Mouse (Mus musculus): ENCODE measurements at regions not wholly inside any gene's neighbourhood (a gene's known extent, or its start where the extent isn't known, plus 50 kb on each side); places are given as distances from the start of the nearest gene placed in this dataset.

DNA sequence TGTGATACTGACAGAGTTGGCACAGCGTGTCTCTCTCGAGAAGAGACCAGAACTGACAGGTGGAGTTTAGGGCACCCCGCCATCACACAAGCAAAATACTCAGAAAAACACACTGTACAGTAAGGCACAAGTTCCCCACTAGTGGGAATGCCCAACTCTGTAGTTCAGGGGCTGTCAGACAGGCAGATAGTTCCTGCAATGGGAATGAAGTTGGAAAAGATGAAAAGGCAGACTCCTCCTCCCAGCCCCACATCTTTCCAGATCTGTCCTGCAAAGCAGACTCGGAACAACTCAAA, 162.5 kb downstream of the Clic5 start:
- TF ChIP-seq MAX (IDR thresholded peaks at IDR 0.05) (no peak), MYOG (IDR thresholded peaks at IDR 0.05; ENCODE audit: control insufficient read depth, extremely low read depth, insufficient read length) (no peak), MYOD1 (IDR thresholded peaks at IDR 0.05; ENCODE audit: control insufficient read depth, insufficient read length, low read depth) (no peak), CTCF (IDR thresholded peaks at IDR 0.05; ENCODE audit: control insufficient read depth, insufficient read depth, insufficient read length) (no peak), FOSL1 (IDR thresholded peaks at IDR 0.05; ENCODE audit: insufficient read depth, low read length, poor library complexity, severe bottlenecking) (no peak), USF1 (IDR thresholded peaks at IDR 0.05; ENCODE audit: low read depth) (no peak), CEBPB (IDR thresholded peaks at IDR 0.05; ENCODE audit: low read depth) (no peak)
- Histone ChIP-seq H3K36me3 (ENCODE audit: control insufficient read depth, insufficient read depth) (no peaks in the 10 kb centered on the region), H3K27me3 (ENCODE audit: control insufficient read depth, insufficient read depth, insufficient read length) (no peaks in the 10 kb centered on the region), H3K79me2 (ENCODE audit: control insufficient read depth, insufficient read depth) (no peaks in the 10 kb centered on the region), H3K79me3 (ENCODE audit: low read depth) (no peaks in the 10 kb centered on the region), H3K4me3 (ENCODE audit: insufficient read depth, poor library complexity, severe bottlenecking) (no peak overlapping the region), H3ac (ENCODE audit: control insufficient read depth, insufficient read length, low read depth) (no peak overlapping the region)

GRCm38 (mm10) chr17:44351499-44352117, 163.2 kb downstream of the Clic5 start:
- Histone ChIP-seq H3K79me2 (ENCODE audit: control insufficient read depth, insufficient read depth) (no peaks in the 10 kb centered on the region), H3K4me3 (ENCODE audit: insufficient read depth, poor library complexity, severe bottlenecking) (no peak overlapping the region), H3K36me3 (ENCODE audit: control insufficient read depth, insufficient read depth) (no peaks in the 10 kb centered on the region), H3K27me3 (ENCODE audit: control insufficient read depth, insufficient read depth, insufficient read length) (no peaks in the 10 kb centered on the region), H3ac (ENCODE audit: control insufficient read depth, insufficient read length, low read depth) (no peak overlapping the region), H3K79me3 (ENCODE audit: low read depth) (no peaks in the 10 kb centered on the region)
- TF ChIP-seq CEBPB (IDR thresholded peaks at IDR 0.05; ENCODE audit: low read depth), result no peak
- TF ChIP-seq FOSL1 (IDR thresholded peaks at IDR 0.05; ENCODE audit: insufficient read depth, low read length, poor library complexity, severe bottlenecking), result no peak
- TF ChIP-seq MYOD1 (IDR thresholded peaks at IDR 0.05; ENCODE audit: control insufficient read depth, insufficient read length, low read depth), result no peak
- TF ChIP-seq MYOG (IDR thresholded peaks at IDR 0.05; ENCODE audit: control insufficient read depth, extremely low read depth, insufficient read length), result no peak
- no peak for TF ChIP-seq MAX (IDR thresholded peaks at IDR 0.05)
- no peak for TF ChIP-seq CTCF (IDR thresholded peaks at IDR 0.05; ENCODE audit: control insufficient read depth, insufficient read depth, insufficient read length)
- TF ChIP-seq USF1 (IDR thresholded peaks at IDR 0.05; ENCODE audit: low read depth), result no peak

- no peak for TF ChIP-seq MAX (IDR thresholded peaks at IDR 0.05)
- TF ChIP-seq CEBPB (IDR thresholded peaks at IDR 0.05; ENCODE audit: low read depth), result no peak
- no peak for TF ChIP-seq USF1 (IDR thresholded peaks at IDR 0.05; ENCODE audit: low read depth)
- TF ChIP-seq CTCF (IDR thresholded peaks at IDR 0.05; ENCODE audit: control insufficient read depth, insufficient read depth, insufficient read length), result no peak
- no peak for TF ChIP-seq MYOG (IDR thresholded peaks at IDR 0.05; ENCODE audit: control insufficient read depth, extremely low read depth, insufficient read length)
- TF ChIP-seq FOSL1 (IDR thresholded peaks at IDR 0.05; ENCODE audit: insufficient read depth, low read length, poor library complexity, severe bottlenecking), result no peak
- TF ChIP-seq MYOD1 (IDR thresholded peaks at IDR 0.05; ENCODE audit: control insufficient read depth, insufficient read length, low read depth), result no peak
- Histone ChIP-seq H3K79me2 (ENCODE audit: control insufficient read depth, insufficient read depth) (no peaks in the 10 kb centered on the region), H3K4me3 (ENCODE audit: insufficient read depth, poor library complexity, severe bottlenecking) (no peak overlapping the region), H3ac (ENCODE audit: control insufficient read depth, insufficient read length, low read depth) (no peak overlapping the region), H3K27me3 (ENCODE audit: control insufficient read depth, insufficient read depth, insufficient read length) (no peaks in the 10 kb centered on the region), H3K36me3 (ENCODE audit: control insufficient read depth, insufficient read depth) (no peaks in the 10 kb centered on the region), H3K79me3 (ENCODE audit: low read depth) (no peaks in the 10 kb centered on the region)
These were observed 163.8 kb downstream of the Clic5 start for GRCm38 (mm10) chr17:44352142-44352541.

DNA sequence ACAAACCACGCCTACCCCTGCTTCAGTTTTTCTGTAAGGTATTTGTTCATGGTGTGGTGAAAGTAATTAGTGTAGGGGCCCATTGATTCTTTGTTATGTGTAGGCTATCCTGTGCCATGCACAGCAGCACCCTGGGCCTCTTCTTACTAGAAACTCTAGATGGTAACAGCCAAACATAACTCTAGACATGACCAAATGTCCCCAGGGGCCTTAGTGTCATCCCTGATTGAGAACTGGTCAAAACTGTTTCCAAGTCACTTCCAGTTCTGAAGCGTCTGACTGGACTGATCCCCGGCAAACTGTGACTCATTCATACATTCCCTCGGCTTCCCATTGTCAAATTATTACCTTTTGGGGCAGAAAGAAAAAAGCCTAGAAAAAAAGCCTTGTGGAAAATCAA, 174.7 kb downstream of the Clic5 start:
- Histone ChIP-seq H3K36me3 (ENCODE audit: control insufficient read depth, insufficient read depth) (no peaks in the 10 kb centered on the region), H3K4me3 (ENCODE audit: insufficient read depth, poor library complexity, severe bottlenecking) (no peak overlapping the region), H3K27me3 (ENCODE audit: control insufficient read depth, insufficient read depth, insufficient read length) (no peaks in the 10 kb centered on the region), H3K79me2 (ENCODE audit: control insufficient read depth, insufficient read depth) (no peaks in the 10 kb centered on the region), H3ac (ENCODE audit: control insufficient read depth, insufficient read length, low read depth) (no peak overlapping the region), H3K79me3 (ENCODE audit: low read depth) (no peaks in the 10 kb centered on the region)
- TF ChIP-seq MAX (IDR thresholded peaks at IDR 0.05), result no peak
- no peak for TF ChIP-seq MYOD1 (IDR thresholded peaks at IDR 0.05; ENCODE audit: control insufficient read depth, insufficient read length, low read depth)
- no peak for TF ChIP-seq CEBPB (IDR thresholded peaks at IDR 0.05; ENCODE audit: low read depth)
- TF ChIP-seq USF1 (IDR thresholded peaks at IDR 0.05; ENCODE audit: low read depth), result no peak
- no peak for TF ChIP-seq CTCF (IDR thresholded peaks at IDR 0.05; ENCODE audit: control insufficient read depth, insufficient read depth, insufficient read length)
- no peak for TF ChIP-seq FOSL1 (IDR thresholded peaks at IDR 0.05; ENCODE audit: insufficient read depth, low read length, poor library complexity, severe bottlenecking)
- TF ChIP-seq MYOG (IDR thresholded peaks at IDR 0.05; ENCODE audit: control insufficient read depth, extremely low read depth, insufficient read length), result no peak

DNA sequence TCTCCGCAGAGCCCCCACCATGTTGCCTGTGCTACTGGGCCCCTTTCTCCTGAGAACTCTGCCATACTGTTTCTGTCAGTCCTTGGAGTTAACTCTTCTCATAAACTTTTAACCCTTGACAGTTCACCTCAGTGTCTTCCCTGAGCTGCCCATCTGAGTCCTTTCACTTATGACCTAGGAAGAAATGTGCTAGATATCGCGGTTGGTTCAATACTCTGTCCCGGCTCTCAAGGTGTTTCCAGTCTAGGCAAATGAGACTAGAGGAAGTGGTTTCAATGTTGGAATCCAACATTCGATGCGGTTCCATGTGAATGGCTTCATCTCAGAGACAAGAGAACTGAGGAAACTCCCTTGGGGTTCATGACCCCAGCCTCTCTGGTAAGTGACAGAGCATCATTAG, 176.1 kb downstream of the Clic5 start:
- no peaks in the 10 kb centered on the region for H3K36me3 ChIP-seq (ENCODE audit: control insufficient read depth, insufficient read depth)

More for the DNA sequence above, 176.1 kb downstream of the Clic5 start:
- Histone ChIP-seq H3ac (ENCODE audit: control insufficient read depth, insufficient read length, low read depth) (no peak overlapping the region), H3K4me3 (ENCODE audit: insufficient read depth, poor library complexity, severe bottlenecking) (no peak overlapping the region), H3K79me3 (ENCODE audit: low read depth) (no peaks in the 10 kb centered on the region), H3K79me2 (ENCODE audit: control insufficient read depth, insufficient read depth) (no peaks in the 10 kb centered on the region), H3K27me3 (ENCODE audit: control insufficient read depth, insufficient read depth, insufficient read length) (no peaks in the 10 kb centered on the region)
- TF ChIP-seq FOSL1 (IDR thresholded peaks at IDR 0.05; ENCODE audit: insufficient read depth, low read length, poor library complexity, severe bottlenecking), result no peak
- TF ChIP-seq MYOG (IDR thresholded peaks at IDR 0.05; ENCODE audit: control insufficient read depth, extremely low read depth, insufficient read length), result no peak
- TF ChIP-seq CTCF (IDR thresholded peaks at IDR 0.05; ENCODE audit: control insufficient read depth, insufficient read depth, insufficient read length), result no peak
- no peak for TF ChIP-seq MYOD1 (IDR thresholded peaks at IDR 0.05; ENCODE audit: control insufficient read depth, insufficient read length, low read depth)
- no peak for TF ChIP-seq MAX (IDR thresholded peaks at IDR 0.05)
- TF ChIP-seq CEBPB (IDR thresholded peaks at IDR 0.05; ENCODE audit: low read depth), result no peak
- TF ChIP-seq USF1 (IDR thresholded peaks at IDR 0.05; ENCODE audit: low read depth), result no peak
